Mouse (Mus musculus): ENCODE results near the gene Ccng1. TPM values are rescaled to one million over a fixed set of nuclear protein-coding genes. Genes with fewer than 3 reads are reported as not detected.
A peak's percentile ranks its signal among the peaks of the same experiment; 100 is the strongest.

The Ccng1 gene
- 8.0 and 29.8 TPM in 2 replicates for polyA plus RNA-seq (2011; ENCODE audit: insufficient read depth, insufficient read length, low replicate concordance, missing spikeins)

- TF ChIP-seq POLR2A (IDR thresholded peaks at IDR 0.05; ENCODE audit: borderline replicate concordance, control insufficient read depth, low read depth, low read length) (peak; percentile 89), CTCF (IDR thresholded peaks at IDR 0.05; ENCODE audit: control insufficient read depth, insufficient read depth, low read length) (no peak)
- peak within 1 kb of the TSS; percentile 55 for H3K27ac ChIP-seq (ENCODE audit: control insufficient read depth, insufficient read depth, low read depth, low read length, poor library complexity)
- no peaks in the 10 kb centered on the region; the same call in 1 of the 2 replicates for H3K4me1 ChIP-seq (ENCODE audit: control insufficient read depth, insufficient read depth, low read length)
- WGBS, result under 1% methylated on average over 25 of the region's 25 CpGs
- peak within 1 kb of the TSS; percentile 81 for H3K4me3 ChIP-seq (replicated peaks; ENCODE audit: control insufficient read depth, low read depth, low read length)
Observed at GRCm38 (mm10) chr11:40755109-40755627, at the start of gene Ccng1. Gene Ccng1, minus strand, starts transcription at chr11:40755311.

DNA sequence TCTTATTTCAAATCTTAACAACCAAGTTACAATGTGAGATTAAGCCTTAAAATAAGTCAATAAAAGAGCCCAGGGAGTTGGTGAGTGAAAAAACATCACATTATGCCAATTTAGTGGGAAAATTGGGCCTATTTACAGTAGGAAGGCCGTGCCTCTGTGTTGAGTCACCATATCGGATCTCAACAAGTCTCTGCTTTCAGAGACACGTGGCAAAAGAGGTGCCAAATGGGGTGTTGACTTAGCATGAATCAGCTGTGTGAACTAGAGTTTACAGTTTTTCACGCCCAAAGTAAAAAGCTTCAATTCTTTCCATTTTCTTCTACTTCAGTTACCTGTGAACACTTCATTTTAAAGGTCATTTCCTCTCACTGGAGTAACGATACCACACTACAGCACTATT is 35.2 kb upstream of the Ccng1 start:
- 74% methylated on average over 5 of the region's 5 CpGs for WGBS
- no peak for TF ChIP-seq CTCF (IDR thresholded peaks at IDR 0.05; ENCODE audit: control insufficient read depth, insufficient read depth, low read length)
- no peak for TF ChIP-seq POLR2A (IDR thresholded peaks at IDR 0.05; ENCODE audit: borderline replicate concordance, control insufficient read depth, low read depth, low read length)
- no peak overlapping the region for H3K27ac ChIP-seq (ENCODE audit: control insufficient read depth, insufficient read depth, low read depth, low read length, poor library complexity)
- no peak overlapping the region for H3K4me3 ChIP-seq (replicated peaks; ENCODE audit: control insufficient read depth, low read depth, low read length)
- H3K4me1 ChIP-seq (ENCODE audit: control insufficient read depth, insufficient read depth, low read length), result no peaks in the 10 kb centered on the region

GRCm38 (mm10) chr11:40789701-40790100 is 34.6 kb upstream of the Ccng1 start:
- H3K4me3 ChIP-seq (replicated peaks; ENCODE audit: control insufficient read depth, low read depth, low read length), result no peak overlapping the region
- no peaks in the 10 kb centered on the region for H3K4me1 ChIP-seq (ENCODE audit: control insufficient read depth, insufficient read depth, low read length)
- TF ChIP-seq CTCF (IDR thresholded peaks at IDR 0.05; ENCODE audit: control insufficient read depth, insufficient read depth, low read length) (no peak), POLR2A (IDR thresholded peaks at IDR 0.05; ENCODE audit: borderline replicate concordance, control insufficient read depth, low read depth, low read length) (no peak)
- WGBS, result 69% methylated on average over 4 of the region's 4 CpGs
- no peak overlapping the region for H3K27ac ChIP-seq (ENCODE audit: control insufficient read depth, insufficient read depth, low read depth, low read length, poor library complexity)

DNA sequence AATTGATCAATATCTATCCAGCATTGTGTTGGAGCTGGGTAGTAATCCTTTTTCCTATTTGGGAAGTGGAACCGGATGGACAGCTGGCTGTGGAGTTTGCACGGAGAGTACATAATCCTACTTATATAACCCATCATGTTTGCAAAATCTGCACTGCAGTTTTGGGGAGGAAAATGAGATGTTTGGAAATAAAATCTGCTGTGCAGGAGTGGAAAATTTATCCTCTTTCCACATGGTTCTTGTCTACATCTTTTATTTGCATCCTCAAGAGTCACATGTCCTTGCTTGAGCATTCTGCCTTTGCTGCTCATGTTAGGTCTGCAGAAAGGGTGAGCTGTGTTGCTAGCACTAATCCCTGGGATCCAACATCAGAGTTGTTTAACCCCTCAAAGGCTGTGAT is 31.8 kb upstream of the Ccng1 start:
- TF ChIP-seq POLR2A (IDR thresholded peaks at IDR 0.05; ENCODE audit: borderline replicate concordance, control insufficient read depth, low read depth, low read length) (no peak), CTCF (IDR thresholded peaks at IDR 0.05; ENCODE audit: control insufficient read depth, insufficient read depth, low read length) (no peak)
- Histone ChIP-seq H3K4me3 (replicated peaks; ENCODE audit: control insufficient read depth, low read depth, low read length) (no peak overlapping the region), H3K4me1 (ENCODE audit: control insufficient read depth, insufficient read depth, low read length) (no peaks in the 10 kb centered on the region), H3K27ac (ENCODE audit: control insufficient read depth, insufficient read depth, low read depth, low read length, poor library complexity) (no peak overlapping the region)
- 86% methylated on average over 2 of the region's 2 CpGs for WGBS

DNA sequence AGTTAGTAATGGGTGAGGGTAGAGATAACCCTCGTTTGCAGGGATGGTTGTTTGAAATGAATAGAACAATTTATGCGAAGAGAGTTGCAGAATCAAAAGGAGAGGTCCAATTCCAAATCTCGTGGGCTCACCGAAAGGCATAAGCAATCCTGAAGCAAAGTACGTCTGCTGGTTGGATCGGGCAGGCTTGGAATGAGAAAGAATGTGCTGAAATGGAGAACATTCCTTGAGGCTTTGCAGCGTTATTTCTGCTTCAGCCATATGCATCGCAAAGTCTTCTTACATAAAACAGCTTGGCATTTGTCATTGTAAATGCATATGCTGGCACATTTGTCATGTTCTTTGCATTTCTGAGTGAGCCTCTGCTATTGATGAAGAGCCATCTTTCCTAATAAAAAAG is 29.2 kb upstream of the Ccng1 start:
- 77% methylated on average over 8 of the region's 8 CpGs for WGBS
- TF ChIP-seq POLR2A (IDR thresholded peaks at IDR 0.05; ENCODE audit: borderline replicate concordance, control insufficient read depth, low read depth, low read length), result no peak
- TF ChIP-seq CTCF (IDR thresholded peaks at IDR 0.05; ENCODE audit: control insufficient read depth, insufficient read depth, low read length), result no peak
- Histone ChIP-seq H3K4me1 (ENCODE audit: control insufficient read depth, insufficient read depth, low read length) (no peaks in the 10 kb centered on the region), H3K4me3 (replicated peaks; ENCODE audit: control insufficient read depth, low read depth, low read length) (no peak overlapping the region), H3K27ac (ENCODE audit: control insufficient read depth, insufficient read depth, low read depth, low read length, poor library complexity) (no peak overlapping the region)

GRCm38 (mm10) chr11:40783346-40783745 is 28.2 kb upstream of the Ccng1 start:
- 74% methylated on average over 1 of the region's 1 CpGs for WGBS
- no peak overlapping the region for H3K4me3 ChIP-seq (replicated peaks; ENCODE audit: control insufficient read depth, low read depth, low read length)
- no peaks in the 10 kb centered on the region for H3K4me1 ChIP-seq (ENCODE audit: control insufficient read depth, insufficient read depth, low read length)
- TF ChIP-seq POLR2A (IDR thresholded peaks at IDR 0.05; ENCODE audit: borderline replicate concordance, control insufficient read depth, low read depth, low read length) (no peak), CTCF (IDR thresholded peaks at IDR 0.05; ENCODE audit: control insufficient read depth, insufficient read depth, low read length) (no peak)
- H3K27ac ChIP-seq (ENCODE audit: control insufficient read depth, insufficient read depth, low read depth, low read length, poor library complexity), result no peak overlapping the region

DNA sequence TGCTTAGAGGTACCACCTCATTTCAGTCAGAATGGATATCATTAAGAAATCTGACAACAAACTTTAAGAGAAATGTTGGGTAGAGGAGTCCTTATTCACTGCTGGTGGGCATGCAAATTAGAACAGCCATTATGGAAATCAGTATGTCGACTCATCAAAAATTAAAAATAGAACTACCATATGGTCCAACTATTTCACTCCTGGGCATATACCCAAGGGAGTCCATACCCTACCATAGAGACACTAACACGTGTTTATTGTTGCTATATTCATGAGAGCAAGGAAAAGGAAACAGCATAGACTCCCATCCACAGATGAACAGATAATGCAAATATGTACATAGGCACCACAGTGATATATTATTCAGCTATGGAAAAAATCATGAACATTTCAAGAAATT is 26.7 kb upstream of the Ccng1 start:
- 57% methylated on average over 2 of the region's 2 CpGs for WGBS
- Histone ChIP-seq H3K27ac (ENCODE audit: control insufficient read depth, insufficient read depth, low read depth, low read length, poor library complexity) (no peak overlapping the region), H3K4me3 (replicated peaks; ENCODE audit: control insufficient read depth, low read depth, low read length) (no peak overlapping the region), H3K4me1 (ENCODE audit: control insufficient read depth, insufficient read depth, low read length) (no peaks in the 10 kb centered on the region)
- TF ChIP-seq CTCF (IDR thresholded peaks at IDR 0.05; ENCODE audit: control insufficient read depth, insufficient read depth, low read length) (no peak), POLR2A (IDR thresholded peaks at IDR 0.05; ENCODE audit: borderline replicate concordance, control insufficient read depth, low read depth, low read length) (no peak)

GRCm38 (mm10) chr11:40775315-40776269 is 20.5 kb upstream of the Ccng1 start:
- no peaks in the 10 kb centered on the region for H3K4me1 ChIP-seq (ENCODE audit: control insufficient read depth, insufficient read depth, low read length)
- 52% methylated on average over 12 of the region's 12 CpGs for WGBS
- TF ChIP-seq CTCF (IDR thresholded peaks at IDR 0.05; ENCODE audit: control insufficient read depth, insufficient read depth, low read length), result no peak
- no peak for TF ChIP-seq POLR2A (IDR thresholded peaks at IDR 0.05; ENCODE audit: borderline replicate concordance, control insufficient read depth, low read depth, low read length)
- H3K4me3 ChIP-seq (replicated peaks; ENCODE audit: control insufficient read depth, low read depth, low read length), result no peak overlapping the region
- no peak overlapping the region for H3K27ac ChIP-seq (ENCODE audit: control insufficient read depth, insufficient read depth, low read depth, low read length, poor library complexity)

Data from bone marrow, adult 2 months (tissue).